Mouse (Mus musculus) brown adipose tissue, adult 24 weeks (tissue): ENCODE results near the gene Zfp74. TPM values are rescaled to one million over a fixed set of nuclear protein-coding genes. Genes with fewer than 3 reads are reported as not detected.

Experiments
- polyA plus RNA-seq: library from polyadenylated mRNA; stranded (reverse); fragments of >200 nt; gene quantifications from 2 replicates; pipeline ENCODE4 v1.2.4, GENCODE M21; 2012; ENCODE audit not compliant: missing spikeins, insufficient read depth, insufficient read length

Gene Zfp74
- polyA plus RNA-seq, 1 experiment, result 7.3 TPM

Other genes starting within 250 kb of the Zfp74 start
- not detected in 2 replicates for gene Catsperg2, start 227.1 kb downstream of the Zfp74 start, polyA plus RNA-seq
- 6.1 and 6.3 TPM in 2 replicates for gene Zfp84, start 185.5 kb downstream of the Zfp74 start, polyA plus RNA-seq
- 3.8 and 4.0 TPM in 2 replicates for gene Zfp30, start 170.1 kb downstream of the Zfp74 start, polyA plus RNA-seq
- 4.9 and 6.6 TPM in 2 replicates for gene Zfp790, start 138.0 kb downstream of the Zfp74 start, polyA plus RNA-seq
- 0.83 and 2.0 TPM in 2 replicates for gene Zfp940, start 100.4 kb downstream of the Zfp74 start, polyA plus RNA-seq
- gene Zfp420, start 94.1 kb downstream of the Zfp74 start, polyA plus RNA-seq, result 2.2 and 2.8 TPM in 2 replicates
- 5.5 and 7.1 TPM in 2 replicates for gene Zfp27, start 47.5 kb downstream of the Zfp74 start, polyA plus RNA-seq
- 1.2 and 3.0 TPM in 2 replicates for gene Zfp383, start 45.9 kb downstream of the Zfp74 start, polyA plus RNA-seq
- gene Zfp568, start 29.9 kb upstream of the Zfp74 start, polyA plus RNA-seq, result 2.4 and 4.0 TPM in 2 replicates
- 1.9 TPM in 2 replicates for gene Zfp14, start 97.3 kb upstream of the Zfp74 start, polyA plus RNA-seq
- 1.8 and 2.1 TPM in 2 replicates for gene Zfp82, start 118.8 kb upstream of the Zfp74 start, polyA plus RNA-seq
- not detected in 2 replicates for gene Gm26920, start 136.3 kb upstream of the Zfp74 start, polyA plus RNA-seq
- 2.4 and 2.5 TPM in 2 replicates for gene Zfp566, start 136.4 kb upstream of the Zfp74 start, polyA plus RNA-seq
- 32.4 and 34.3 TPM in 2 replicates for gene Zfp260, start 140.7 kb upstream of the Zfp74 start, polyA plus RNA-seq
- gene Zfp382, start 167.9 kb upstream of the Zfp74 start, polyA plus RNA-seq, result 1.1 TPM in 1 of 2 replicates, not detected in the other
- gene Zfp146, start 215.7 kb upstream of the Zfp74 start, polyA plus RNA-seq, result 17.8 and 24.3 TPM in 2 replicates
- gene Cox7a1, start 230.1 kb upstream of the Zfp74 start, polyA plus RNA-seq, result 3,242 and 3,950 TPM in 2 replicates
- gene Capns1, start 244.7 kb upstream of the Zfp74 start, polyA plus RNA-seq, result 549 and 708 TPM in 2 replicates